Mouse (Mus musculus) naive thymus-derived CD4-positive, alpha-beta T cell, adult 5 months (primary cell): ENCODE data around the gene Olfr1328. TPM values are rescaled to one million over a fixed set of nuclear protein-coding genes. Genes with fewer than 3 reads are reported as not detected.

Source experiments
- polyA plus RNA-seq: library from polyadenylated mRNA; unstranded; fragments of 100-300 nt; shearing (Covaris generic); gene quantifications from one replicate; pipeline ENCODE4 v1.2.1, GENCODE M21; 2017

The Olfr1328 gene
- not detected for polyA plus RNA-seq

DNA sequence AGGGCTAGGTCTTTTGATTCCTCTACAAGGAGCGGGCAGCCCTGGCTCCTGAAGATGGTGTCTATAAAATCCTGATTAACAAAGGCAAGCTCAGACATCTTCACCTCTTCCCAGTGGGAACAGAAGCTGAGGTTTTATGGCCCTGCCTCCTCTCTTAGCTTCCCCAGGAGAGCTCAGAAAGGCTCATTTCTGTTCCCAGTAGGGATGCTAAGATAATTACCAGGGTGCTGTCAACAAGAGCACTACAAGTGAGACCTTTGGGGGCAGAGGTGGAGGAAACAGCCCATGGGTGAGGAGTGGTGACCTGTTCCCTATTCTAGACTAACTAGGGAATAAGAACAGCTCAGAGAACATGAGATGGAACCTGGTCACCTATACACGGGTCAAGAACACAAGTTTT, at the start of gene Olfr1328:
Gene Olfr1328 (minus strand): TSS at position 101 of the 400 bp plus-strand sequence.

DNA sequence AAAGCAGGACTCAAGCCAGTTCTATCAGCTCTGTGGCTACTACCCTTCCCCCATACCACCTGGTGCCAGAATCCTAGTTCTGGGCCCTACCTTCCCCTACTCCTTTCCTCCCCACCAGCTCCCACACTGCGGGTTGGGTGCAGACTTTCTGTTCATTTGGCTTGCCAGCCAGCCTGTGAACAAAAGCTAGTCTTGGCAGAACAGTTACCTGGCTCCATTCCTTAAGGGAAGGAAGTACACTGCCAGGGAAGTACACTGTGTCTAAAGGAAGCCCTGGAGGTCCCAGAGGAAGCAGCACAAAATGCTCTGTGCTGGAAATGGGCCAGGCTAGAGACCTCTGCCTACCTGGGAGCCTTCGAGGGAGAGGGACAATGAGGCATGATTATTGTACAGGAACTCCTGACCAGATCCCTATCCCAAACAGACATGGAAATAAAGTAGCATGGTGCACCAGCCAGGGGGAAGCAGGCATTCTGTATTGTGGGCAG, 22.8 kb upstream of the Olfr1328 start, which contains the start of gene Lao1:
Gene Lao1 (plus strand): TSS at position 438 of the 488 bp plus-strand sequence.

DNA sequence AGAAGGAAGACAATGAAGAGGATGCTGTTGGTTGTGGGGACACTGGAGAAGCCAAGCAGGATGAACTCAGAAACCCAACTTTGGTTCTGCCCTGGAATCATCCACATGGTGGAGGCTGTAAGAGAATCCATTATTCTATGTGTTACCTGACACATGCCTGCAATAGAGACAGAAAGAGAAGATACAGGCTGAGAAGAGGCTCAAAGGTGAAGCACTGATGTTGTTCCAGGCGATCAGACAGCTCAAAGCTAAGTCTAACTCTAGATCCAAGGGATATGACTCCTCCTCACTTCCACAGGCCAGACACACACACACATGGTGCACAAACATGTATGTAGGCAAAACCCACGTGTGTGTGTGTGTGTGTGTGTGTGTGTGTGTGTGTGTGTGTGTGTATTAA, 21.0 kb downstream of the Olfr1328 start, which contains the start of gene Olfr1329:
Gene Olfr1329 (minus strand): TSS at position 101 of the 400 bp plus-strand sequence.

DNA sequence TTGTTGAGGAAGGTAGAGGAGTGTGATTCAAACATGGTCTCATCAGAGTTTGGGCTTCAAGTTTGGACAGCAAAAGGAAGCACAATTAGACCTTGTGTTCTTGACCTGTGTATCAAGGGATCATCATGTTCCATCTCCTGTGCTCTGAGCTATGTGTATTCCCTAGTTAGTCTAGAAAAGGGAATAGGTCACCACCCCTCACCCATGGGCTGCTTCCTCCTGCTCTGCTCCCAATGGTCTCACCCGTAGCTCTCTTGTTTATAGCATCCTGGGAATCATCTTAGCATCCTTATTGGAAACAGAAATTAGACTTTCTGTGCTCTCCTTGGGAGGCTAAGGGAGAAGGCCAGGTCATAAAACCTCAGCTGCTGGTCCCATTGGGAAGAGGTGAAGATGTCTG, 50.1 kb downstream of the Olfr1328 start, which contains the start of gene Olfr1330:
Gene Olfr1330 (plus strand): TSS at position 301 of the 400 bp plus-strand sequence.

Other genes starting within 250 kb of the Olfr1328 start
- gene Olfr1342, start 245.9 kb downstream of the Olfr1328 start, polyA plus RNA-seq, result not detected
- gene Olfr1341, start 235.1 kb downstream of the Olfr1328 start, polyA plus RNA-seq, result 0.12 TPM
- gene Olfr1340, start 218.5 kb downstream of the Olfr1328 start, polyA plus RNA-seq, result not detected
- gene Olfr1339, start 206.4 kb downstream of the Olfr1328 start, polyA plus RNA-seq, result not detected
- not detected for gene Olfr1338, start 179.9 kb downstream of the Olfr1328 start, polyA plus RNA-seq
- not detected for gene Olfr1337, start 156.0 kb downstream of the Olfr1328 start, polyA plus RNA-seq
- not detected for gene Olfr1335, start 128.7 kb downstream of the Olfr1328 start, polyA plus RNA-seq
- gene Olfr1333, start 102.3 kb downstream of the Olfr1328 start, polyA plus RNA-seq, result not detected
- gene Olfr1331, start 74.0 kb downstream of the Olfr1328 start, polyA plus RNA-seq, result not detected
- gene Olfr1330, start 50.0 kb downstream of the Olfr1328 start, polyA plus RNA-seq, result 0.06 TPM
- gene Olfr1329, start 21.1 kb downstream of the Olfr1328 start, polyA plus RNA-seq, result not detected
- not detected for gene Lao1, start 23.0 kb upstream of the Olfr1328 start, polyA plus RNA-seq
- gene Slc2a1, start 170.1 kb upstream of the Olfr1328 start, polyA plus RNA-seq, result 70.4 TPM
- 0.82 TPM for gene Zfp691, start 235.6 kb upstream of the Olfr1328 start, polyA plus RNA-seq